Mouse (Mus musculus): ENCODE measurements around the gene Tmc6. TPM values are rescaled to one million over a fixed set of nuclear protein-coding genes. Genes with fewer than 3 reads are reported as not detected.

Gene Tmc6
- total and polyA plus RNA-seq, 3 experiments: 16.8 to 28.4 (median 26.8) TPM

GRCm38 (mm10) chr11:117729341-117729740 lies 52.7 kb downstream of the Tmc6 start:
- dilution Hi-C loops (cut with MboI; ENCODE audit: extremely low pct_ligation_motif_present, extremely low pct_unique_long_range_greater_than_20kb, low sequenced_read_pairs) (no loop called here), in situ Hi-C loops (cut with MboI; ENCODE audit: low pct_ligation_motif_present, low pct_unique_long_range_greater_than_20kb, low sequenced_read_pairs) (no loop called here)
- TF ChIP-seq JUN (IDR thresholded peaks at IDR 0.05; ENCODE audit: insufficient read depth, low read depth, low read length) (no peak), ZNF384 (IDR thresholded peaks at IDR 0.05; ENCODE audit: low read depth, low read length) (no peak), EP300 (IDR thresholded peaks at IDR 0.05; ENCODE audit: low read length) (no peak), UBTF (IDR thresholded peaks at IDR 0.05; ENCODE audit: low read depth, low read length) (no peak), GABPA (IDR thresholded peaks at IDR 0.05; ENCODE audit: insufficient replicate concordance, low read depth, low read length) (no peak), CTCF (conservative IDR thresholded peaks at IDR 0.05 in 1 of 2, IDR thresholded peaks at IDR 0.05 in 1 of 2; ENCODE audit: low read depth in 2 of 2, low read length in 2 of 2) (no peak), RCOR1 (conservative IDR thresholded peaks at IDR 0.05; ENCODE audit: low read depth, low read length) (no peak), MAFK (IDR thresholded peaks at IDR 0.05; ENCODE audit: insufficient replicate concordance, low read length) (no peak), KAT2A (IDR thresholded peaks at IDR 0.05; ENCODE audit: insufficient replicate concordance, low read length) (no peak), ZMIZ1 (IDR thresholded peaks at IDR 0.05; ENCODE audit: low read depth, low read length) (no peak), RAD21 (IDR thresholded peaks at IDR 0.05; ENCODE audit: low read depth, low read length) (no peak), BHLHE40 (IDR thresholded peaks at IDR 0.05; ENCODE audit: low read depth, low read length) (no peak), CHD1 (IDR thresholded peaks at IDR 0.05; ENCODE audit: low read depth, low read length) (no peak), JUND (conservative IDR thresholded peaks at IDR 0.05; ENCODE audit: low read depth, low read length) (no peak), PAX5 (IDR thresholded peaks at IDR 0.05; ENCODE audit: low read length) (no peak), ZC3H11A (IDR thresholded peaks at IDR 0.05; ENCODE audit: low read depth, low read length) (no peak), NELFE (IDR thresholded peaks at IDR 0.05; ENCODE audit: low read depth, low read length) (no peak), MXI1 (IDR thresholded peaks at IDR 0.05; ENCODE audit: low read depth, low read length) (no peak)

DNA sequence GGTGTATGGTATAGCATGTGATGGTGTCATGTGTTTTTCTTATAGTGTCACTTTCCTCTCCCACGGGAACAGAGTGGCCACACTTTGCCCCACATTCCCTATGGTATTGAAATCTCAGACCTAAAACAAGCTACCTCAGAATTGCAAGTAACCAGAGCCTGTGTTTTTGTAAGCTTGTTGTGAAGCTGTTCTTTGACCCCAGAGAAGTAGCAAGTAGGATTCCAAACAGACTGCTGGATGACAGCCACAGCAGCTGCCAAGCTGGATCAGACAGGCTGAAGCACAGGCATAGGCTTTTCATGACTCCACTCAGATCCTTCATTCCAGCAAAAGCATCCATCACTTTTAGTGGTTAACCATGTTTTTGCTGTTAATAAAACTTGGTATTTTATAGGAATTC lies 53.2 kb downstream of the Tmc6 start:
- Histone ChIP-seq H3K27me3 (replicated peaks) (no peaks in the 10 kb centered on the region), H3K36me3 (replicated peaks in 1 of 2; ENCODE audit: control insufficient read depth in 1 of 2, insufficient read depth in 1 of 2, low read length in 1 of 2) (peaks cover 14 to 21% of the 10 kb centered on the region in 2 experiments), H3K9me3 (replicated peaks; ENCODE audit: low read length) (no peaks in the 10 kb centered on the region), H3K4me3 (replicated peaks in 1 of 3; ENCODE audit: low read depth in 2 of 3, low read length in 2 of 3, poor library complexity in 1 of 3) (no peak overlapping the region), H3K27ac (ENCODE audit: insufficient read depth, low read depth) (no peak overlapping the region), H3K9ac (ENCODE audit: insufficient read depth, low read depth) (no peak overlapping the region), H3K4me1 (ENCODE audit: control insufficient read depth in 1 of 2, insufficient read depth in 2 of 2) (peaks cover 3 to 53% of the 10 kb centered on the region in 2 experiments; a peak in 3 of 4 replicates), H3K4me2 (ENCODE audit: insufficient read depth, low read depth, poor library complexity, severe bottlenecking) (no peak overlapping the region), H3K79me2 (replicated peaks; ENCODE audit: control insufficient read depth, extremely low read depth, insufficient read depth, poor library complexity, severe bottlenecking) (no peaks in the 10 kb centered on the region)
- no peak for TF ChIP-seq RCOR1 (conservative IDR thresholded peaks at IDR 0.05; ENCODE audit: low read depth, low read length)
- no peak for TF ChIP-seq MEF2A (IDR thresholded peaks at IDR 0.05; ENCODE audit: borderline replicate concordance, low read depth, low read length)
- TF ChIP-seq BHLHE40 (IDR thresholded peaks at IDR 0.05; ENCODE audit: low read depth, low read length): no peak
- no peak for TF ChIP-seq ZKSCAN1 (IDR thresholded peaks at IDR 0.05; ENCODE audit: borderline replicate concordance, low read depth, low read length)
- TF ChIP-seq NRF1 (IDR thresholded peaks at IDR 0.05; ENCODE audit: low read depth, low read length): no peak
- TF ChIP-seq CTCF (conservative IDR thresholded peaks at IDR 0.05 in 1 of 2, IDR thresholded peaks at IDR 0.05 in 1 of 2; ENCODE audit: low read depth in 2 of 2, low read length in 2 of 2): no peak
- no peak for TF ChIP-seq HCFC1 (IDR thresholded peaks at IDR 0.05; ENCODE audit: low read depth, low read length)
- no peak for TF ChIP-seq ETS1 (conservative IDR thresholded peaks at IDR 0.05; ENCODE audit: low read depth, low read length)
- no peak for TF ChIP-seq KAT2A (IDR thresholded peaks at IDR 0.05; ENCODE audit: insufficient replicate concordance, low read length)
- no peak for TF ChIP-seq USF1 (IDR thresholded peaks at IDR 0.05; ENCODE audit: low read depth, low read length)
- no peak for TF ChIP-seq JUND (conservative IDR thresholded peaks at IDR 0.05; ENCODE audit: low read depth, low read length)
- no peak for TF ChIP-seq RAD21 (IDR thresholded peaks at IDR 0.05; ENCODE audit: low read depth, low read length)
- TF ChIP-seq TCF12 (IDR thresholded peaks at IDR 0.05; ENCODE audit: low read depth, low read length): no peak
- TF ChIP-seq POLR2AphosphoS2 (IDR thresholded peaks at IDR 0.05; ENCODE audit: low read depth, low read length): no peak
- no peak for TF ChIP-seq UBTF (IDR thresholded peaks at IDR 0.05; ENCODE audit: low read depth, low read length)
- no peak for TF ChIP-seq ZNF384 (IDR thresholded peaks at IDR 0.05; ENCODE audit: low read depth, low read length)
- TF ChIP-seq JUN (IDR thresholded peaks at IDR 0.05; ENCODE audit: insufficient read depth, low read depth, low read length): no peak
- no peak for TF ChIP-seq ZC3H11A (IDR thresholded peaks at IDR 0.05; ENCODE audit: low read depth, low read length)
- dilution Hi-C loops (cut with MboI; ENCODE audit: extremely low pct_ligation_motif_present, extremely low pct_unique_long_range_greater_than_20kb, low sequenced_read_pairs) (no loop called here), in situ Hi-C loops (cut with MboI; ENCODE audit: low pct_ligation_motif_present, low pct_unique_long_range_greater_than_20kb, low sequenced_read_pairs) (no loop called here)
- DNase-seq (ENCODE audit: extremely low read depth): no peak

More at GRCm38 (mm10) chr11:117729341-117729740, 52.7 kb downstream of the Tmc6 start:
- Histone ChIP-seq H3K27ac (ENCODE audit: insufficient read depth, low read depth) (no peak overlapping the region), H3K9me3 (replicated peaks; ENCODE audit: low read length) (no peaks in the 10 kb centered on the region), H3K36me3 (replicated peaks in 1 of 2; ENCODE audit: control insufficient read depth in 1 of 2, insufficient read depth in 1 of 2, low read length in 1 of 2) (peaks cover 13 to 22% of the 10 kb centered on the region in 2 experiments), H3K27me3 (replicated peaks) (no peaks in the 10 kb centered on the region), H3K4me1 (ENCODE audit: control insufficient read depth in 1 of 2, insufficient read depth in 2 of 2) (peaks cover 3 to 48% of the 10 kb centered on the region in 2 experiments; a peak in 3 of 4 replicates), H3K79me2 (replicated peaks; ENCODE audit: control insufficient read depth, extremely low read depth, insufficient read depth, poor library complexity, severe bottlenecking) (no peaks in the 10 kb centered on the region), H3K4me2 (ENCODE audit: insufficient read depth, low read depth, poor library complexity, severe bottlenecking) (no peak overlapping the region), H3K4me3 (replicated peaks in 1 of 3; ENCODE audit: low read depth in 2 of 3, low read length in 2 of 3, poor library complexity in 1 of 3) (no peak overlapping the region), H3K9ac (ENCODE audit: insufficient read depth, low read depth) (no peak overlapping the region)
- no peak for DNase-seq (ENCODE audit: extremely low read depth)

All from CH12.LX (cell line).